Mouse (Mus musculus) kidney, postnatal 25 days (tissue): ENCODE results near the gene Ina.
A peak's percentile ranks its signal among the peaks of the same experiment; 100 is the strongest.

Experiments
- DNase-seq, 2 experiments: peaks; one replicate each; pipeline ENCODE4 v3.0.0; 2021; ENCODE audit warnings: mixed read lengths in 2 of 2

The Ina gene

DNA sequence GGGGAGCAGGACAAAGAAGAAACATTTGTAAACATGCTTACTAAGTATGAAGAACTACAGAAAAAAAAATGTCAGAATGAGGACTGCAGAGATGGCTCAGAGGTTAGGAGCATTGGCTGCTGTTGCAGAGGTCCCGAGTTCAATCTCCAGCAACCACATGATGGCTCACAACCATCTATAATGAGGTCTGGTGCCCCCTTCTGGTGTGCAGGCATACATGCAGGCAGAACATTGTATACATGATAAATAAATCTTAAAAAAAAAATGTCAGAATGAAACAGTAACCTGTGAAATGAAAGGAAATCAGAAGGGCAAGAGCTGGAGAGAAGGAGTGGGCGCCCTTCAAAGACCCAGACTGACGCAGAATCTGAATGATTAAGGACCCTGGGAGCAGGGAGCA, 51.4 kb downstream of the Ina start:
- no peak for DNase-seq

DNA sequence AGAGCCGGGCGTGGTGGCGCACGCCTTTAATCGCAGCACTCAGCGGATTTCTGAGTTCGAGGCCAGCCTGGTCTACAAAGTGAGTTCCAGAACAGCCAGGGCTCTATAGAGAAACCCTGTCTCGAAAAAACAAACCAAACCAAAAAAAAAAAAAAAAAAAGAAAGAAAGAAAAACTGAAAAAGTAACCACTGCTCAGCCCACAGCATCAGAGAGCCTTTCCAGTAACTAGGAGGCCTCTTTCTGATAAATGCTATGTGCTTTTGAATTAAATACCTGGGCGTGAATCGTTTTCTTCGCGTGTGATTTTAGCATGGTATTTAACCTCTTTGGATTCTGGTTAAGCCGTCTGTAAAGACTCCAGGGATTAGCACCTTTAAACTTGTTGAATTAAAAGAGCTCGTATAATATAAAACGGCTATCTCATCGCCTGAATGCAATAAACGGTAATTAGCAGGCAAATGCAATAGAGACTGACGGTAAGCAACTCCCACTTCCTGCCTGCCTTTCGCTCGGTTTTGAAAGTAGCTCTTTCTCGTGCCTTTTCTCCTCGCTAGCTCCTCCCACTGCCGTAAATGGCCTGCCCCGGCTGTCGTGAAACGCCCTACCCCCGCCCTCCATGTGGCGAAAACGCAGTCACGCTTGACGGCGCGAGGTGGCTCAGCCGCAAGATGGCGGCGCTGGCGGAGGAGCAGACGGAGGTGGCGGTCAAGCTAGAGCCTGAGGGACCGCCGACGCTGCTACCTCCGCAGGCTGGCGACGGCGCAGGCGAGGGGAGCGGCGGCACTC, 52.8 kb downstream of the Ina start, which contains the start of gene Taf5:
Taf5 (plus strand) TSS at position 651 of the 787 bp plus-strand sequence.
- DNase-seq, result peak; percentile 97 to 98

DNA sequence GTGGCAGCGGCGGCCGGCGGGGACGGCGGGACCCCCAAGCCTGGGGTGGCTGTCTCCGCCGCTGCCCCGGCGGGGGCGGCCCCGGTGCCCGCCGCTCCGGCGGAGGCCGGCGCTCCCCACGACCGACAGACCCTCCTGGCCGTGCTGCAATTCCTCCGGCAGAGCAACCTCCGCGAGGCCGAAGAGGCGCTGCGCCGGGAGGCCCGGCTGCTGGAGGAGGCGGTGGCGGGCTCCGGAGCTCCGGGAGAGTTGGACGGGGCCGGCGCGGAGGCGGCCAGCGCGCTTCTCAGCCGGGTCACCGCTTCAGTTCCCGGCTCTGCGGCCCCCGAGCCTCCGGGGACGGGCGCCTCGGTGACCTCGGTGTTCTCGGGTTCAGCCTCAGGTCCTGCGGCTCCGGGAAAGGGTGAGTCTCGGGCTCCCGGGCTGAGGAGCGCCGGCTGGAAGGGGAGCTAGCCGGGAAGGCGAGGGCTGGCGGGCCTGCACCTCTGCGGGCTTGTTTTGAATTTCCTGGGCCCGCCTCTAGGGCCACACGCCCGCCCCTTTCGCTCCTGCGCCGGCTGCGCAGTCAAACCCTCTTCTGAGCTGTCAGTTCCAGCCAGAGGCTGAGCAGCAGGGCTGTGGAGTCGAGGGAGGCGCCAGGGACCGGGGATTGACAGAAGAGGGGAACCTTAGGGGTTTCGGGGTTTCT, 53.6 kb downstream of the Ina start:
- peak; percentile 86 to 94 for DNase-seq
